Mouse (Mus musculus): ENCODE data around the gene Trim5. TPM values are rescaled to one million over a fixed set of nuclear protein-coding genes. Genes with fewer than 3 reads are reported as not detected.
"Not testable (repeated sequence)": the region's sequence is repeated elsewhere in the genome, so short reads cannot be mapped to it uniquely, and the experiment has no call there.

The Trim5 gene
- total RNA-seq (2017), result 71.1 and 78.2 TPM in 2 replicates

DNA sequence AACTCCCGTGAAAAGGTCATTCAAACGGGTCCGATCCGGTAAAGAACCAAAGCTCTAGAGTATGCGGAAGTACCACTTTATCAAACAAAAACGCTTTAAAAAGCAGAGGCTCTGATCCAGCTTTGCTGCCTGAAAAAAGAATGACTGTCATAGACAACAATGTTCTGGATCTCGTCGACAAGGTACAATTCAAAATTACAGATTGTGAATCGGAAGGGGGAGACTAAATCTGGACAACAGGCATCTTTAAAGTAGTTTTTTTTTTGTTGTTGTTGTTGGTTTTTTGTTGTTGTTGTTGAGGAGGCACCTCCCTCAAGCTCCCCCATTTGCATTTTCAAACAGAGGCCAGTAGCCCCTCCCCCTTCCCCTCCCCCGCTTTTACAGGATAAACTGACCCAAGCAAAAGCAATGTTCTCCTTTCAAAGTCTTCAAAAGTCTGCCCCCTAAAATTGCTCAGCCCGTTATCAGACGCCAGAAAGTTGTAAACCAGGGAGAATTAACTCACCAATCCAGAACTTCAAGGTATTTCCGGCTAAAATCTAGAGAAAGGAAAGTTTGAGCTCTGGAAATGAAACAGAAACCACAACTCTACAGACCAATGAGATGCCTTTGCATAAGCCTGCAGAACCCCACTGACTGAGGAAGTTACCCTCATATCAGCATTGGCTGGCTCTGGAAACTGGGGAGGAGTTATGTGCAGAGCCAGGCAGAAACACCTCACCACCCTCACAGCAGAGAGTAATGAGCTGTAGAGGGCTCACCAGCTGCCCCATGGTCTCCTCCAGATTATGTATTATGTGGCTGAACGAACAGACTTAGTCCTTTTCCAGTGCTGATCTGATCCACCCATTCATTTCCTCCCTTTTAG lies at the start of gene Trim5:
TSS of gene Trim5 (minus strand) at position 519 of the 868 bp plus-strand sequence.
- peak; percentile 91 for ATAC-seq (ENCODE audit: extremely low read depth, insufficient number of reproducible peaks, low FRiP score, poor library complexity, severe bottlenecking)

DNA sequence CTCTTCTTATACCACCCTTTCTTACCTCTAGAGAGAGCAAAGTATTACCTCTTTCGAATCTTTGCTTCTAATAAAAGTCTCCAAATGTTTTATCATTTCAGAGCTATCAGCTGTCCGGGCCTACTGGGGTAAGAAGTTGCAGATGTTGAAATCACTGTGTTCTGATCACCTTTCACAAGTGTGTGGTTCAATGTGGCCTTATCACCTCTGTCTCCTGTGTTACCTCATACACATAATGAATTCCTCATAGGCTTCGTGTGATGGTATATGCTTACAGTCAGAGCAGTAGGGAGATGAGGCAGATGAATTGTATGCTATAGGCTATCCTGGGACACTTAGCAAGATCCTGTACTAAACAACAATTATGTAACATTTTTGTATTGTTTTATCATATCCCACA lies 47.7 kb upstream of the Trim5 start:
- ATAC-seq (ENCODE audit: extremely low read depth, insufficient number of reproducible peaks, low FRiP score, poor library complexity, severe bottlenecking), result not testable (repeated sequence)

DNA sequence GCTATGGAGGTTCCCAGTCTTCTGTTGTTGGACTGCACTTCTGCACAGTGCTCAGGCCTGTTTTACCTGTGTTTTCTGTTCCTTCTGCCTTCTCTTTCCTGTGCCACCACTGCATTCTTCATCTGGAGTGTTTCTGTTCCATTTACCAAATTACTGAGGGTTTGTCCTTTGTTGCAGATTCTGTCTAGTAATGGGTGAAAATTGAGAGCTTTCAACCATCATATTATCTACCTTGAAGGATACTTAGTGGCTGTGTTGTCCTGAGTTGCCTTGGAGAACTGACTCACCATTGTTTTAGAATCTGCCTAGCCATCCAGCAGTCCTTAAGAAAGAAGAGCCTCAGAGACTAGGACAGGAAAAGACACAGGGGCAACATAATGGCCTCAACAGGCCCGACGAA lies 41.3 kb upstream of the Trim5 start, which contains the start of gene Trim34b:
TSS of gene Trim34b (plus strand) at position 301 of the 400 bp plus-strand sequence.
- not testable (repeated sequence) for ATAC-seq (ENCODE audit: extremely low read depth, insufficient number of reproducible peaks, low FRiP score, poor library complexity, severe bottlenecking)

DNA sequence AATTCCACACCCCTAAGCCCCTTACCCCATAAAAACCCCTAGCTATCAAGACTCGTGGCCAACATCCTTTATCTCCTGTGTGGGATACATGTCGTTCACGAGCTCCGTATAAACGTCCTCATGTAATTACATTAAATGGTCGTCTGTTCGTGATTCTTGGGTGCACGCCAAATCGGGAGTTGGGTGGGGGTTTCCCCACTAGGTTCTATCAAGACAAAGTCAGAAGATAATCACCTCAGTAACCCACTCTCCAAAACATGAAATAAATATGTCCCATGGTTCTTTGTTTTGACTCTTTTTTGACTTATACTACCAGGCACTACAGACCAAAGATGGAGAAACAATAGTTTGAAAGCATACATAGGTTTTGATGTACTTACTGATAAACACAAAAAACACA lies 34.1 kb upstream of the Trim5 start:
- ATAC-seq (ENCODE audit: extremely low read depth, insufficient number of reproducible peaks, low FRiP score, poor library complexity, severe bottlenecking), result no peak

DNA sequence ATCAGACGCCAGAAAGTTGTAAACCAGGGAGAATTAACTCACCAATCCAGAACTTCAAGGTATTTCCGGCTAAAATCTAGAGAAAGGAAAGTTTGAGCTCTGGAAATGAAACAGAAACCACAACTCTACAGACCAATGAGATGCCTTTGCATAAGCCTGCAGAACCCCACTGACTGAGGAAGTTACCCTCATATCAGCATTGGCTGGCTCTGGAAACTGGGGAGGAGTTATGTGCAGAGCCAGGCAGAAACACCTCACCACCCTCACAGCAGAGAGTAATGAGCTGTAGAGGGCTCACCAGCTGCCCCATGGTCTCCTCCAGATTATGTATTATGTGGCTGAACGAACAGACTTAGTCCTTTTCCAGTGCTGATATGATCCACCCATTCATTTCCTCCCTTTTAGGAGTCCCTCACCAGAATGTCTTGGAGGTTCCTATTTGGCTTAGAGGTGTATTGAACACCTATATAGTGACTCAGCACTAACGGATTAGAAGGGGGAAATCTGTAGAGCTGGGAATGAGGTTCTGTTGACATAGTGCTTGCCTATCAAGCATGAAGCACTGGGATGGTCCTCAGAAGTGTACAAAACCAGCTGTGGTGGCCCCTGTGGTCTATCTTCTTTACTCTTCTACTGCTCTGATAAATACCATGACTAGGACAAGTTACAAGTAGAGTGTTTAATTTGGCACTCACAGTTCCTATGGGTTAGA lies 27.6 kb upstream of the Trim5 start, which contains the start of gene Trim12a:
TSS of gene Trim12a (minus strand) at position 98 of the 712 bp plus-strand sequence.
- peak; percentile 95 for ATAC-seq (ENCODE audit: extremely low read depth, insufficient number of reproducible peaks, low FRiP score, poor library complexity, severe bottlenecking)

DNA sequence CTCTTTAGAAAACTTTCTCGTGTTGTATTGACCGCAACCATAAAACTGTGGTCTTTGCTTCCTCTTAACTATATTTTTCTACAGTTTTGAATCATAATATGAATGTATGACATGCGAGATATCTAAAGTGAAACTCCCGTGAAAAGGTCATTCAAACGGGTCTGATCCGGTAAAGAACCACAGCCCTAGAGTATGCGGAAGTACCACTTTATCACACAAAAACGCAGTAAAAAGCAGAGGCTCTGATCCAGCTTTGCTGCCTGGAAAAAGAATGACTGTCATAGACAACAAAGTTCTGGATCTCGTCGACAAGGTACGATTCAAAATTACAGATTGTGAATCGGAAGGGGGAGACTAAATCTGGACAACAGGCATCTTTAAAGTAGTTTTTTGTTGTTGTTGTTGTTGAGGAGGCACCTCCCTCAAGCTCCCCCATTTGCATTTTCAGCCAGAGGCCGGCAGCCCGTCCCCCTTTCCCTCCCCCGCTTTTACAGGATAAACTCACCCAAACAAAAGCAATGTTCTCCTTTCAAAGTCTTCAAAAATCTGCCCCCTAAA lies 27.0 kb upstream of the Trim5 start:
- ATAC-seq (ENCODE audit: extremely low read depth, insufficient number of reproducible peaks, low FRiP score, poor library complexity, severe bottlenecking), result peak; percentile 61

DNA sequence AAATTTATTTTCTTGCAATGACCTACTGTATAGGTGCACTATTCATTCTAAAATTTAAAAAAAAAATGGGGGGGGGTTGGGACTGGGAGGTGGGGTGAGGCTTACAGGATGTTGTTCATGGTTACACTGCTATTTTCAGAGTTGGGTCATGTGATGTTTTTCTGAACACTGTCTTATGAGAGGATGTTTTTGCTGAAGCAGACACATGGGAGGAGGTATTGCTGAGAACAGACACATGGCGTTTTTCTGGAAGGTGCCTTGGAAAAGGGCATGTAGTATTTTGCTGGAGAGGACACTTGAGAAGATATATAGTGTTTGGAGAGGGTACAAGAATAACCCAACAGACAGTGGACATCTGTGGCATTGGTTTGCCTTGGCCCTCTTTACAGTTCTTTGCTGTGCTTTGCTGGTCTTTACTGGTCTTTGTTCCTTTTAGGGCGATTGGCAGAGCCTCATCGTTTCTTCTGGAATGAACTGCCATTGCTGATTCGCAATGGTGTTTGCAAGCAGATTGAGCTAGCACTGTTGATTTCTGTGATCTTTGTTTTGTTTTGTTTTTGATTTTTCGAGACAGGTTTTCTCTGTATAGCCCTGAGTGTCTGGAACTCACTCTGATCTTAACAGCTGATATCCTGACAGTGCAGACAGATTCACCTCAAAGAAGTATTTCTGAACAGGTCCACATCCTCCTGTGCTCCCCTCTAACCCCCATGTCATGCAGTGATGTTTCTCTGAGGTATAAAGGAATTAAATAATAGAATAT lies 3.9 kb upstream of the Trim5 start:
- ATAC-seq (ENCODE audit: extremely low read depth, insufficient number of reproducible peaks, low FRiP score, poor library complexity, severe bottlenecking), result peak; percentile 25; the same call in 1 of the 2 replicates

DNA sequence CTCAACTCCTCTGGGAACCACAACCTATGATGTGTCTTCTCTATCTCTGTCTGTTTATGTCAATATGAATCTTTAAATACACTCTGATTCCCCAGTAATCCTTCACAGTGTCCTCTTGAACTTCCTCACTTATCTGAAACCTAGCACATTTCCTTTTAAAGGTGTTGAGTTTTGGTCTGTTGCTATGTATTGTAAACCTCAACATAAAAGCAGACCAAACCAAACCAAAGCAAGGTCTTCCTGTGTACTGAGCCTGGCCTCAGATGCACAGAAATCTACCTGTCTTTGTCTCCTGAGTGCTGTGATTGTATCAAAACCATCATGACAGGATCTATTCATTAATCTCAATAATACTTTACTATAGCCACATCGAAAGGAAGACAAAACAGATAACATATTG lies 2.7 kb upstream of the Trim5 start:
- ATAC-seq (ENCODE audit: extremely low read depth, insufficient number of reproducible peaks, low FRiP score, poor library complexity, severe bottlenecking), result peak; percentile 32; the same call in 1 of the 2 replicates

DNA sequence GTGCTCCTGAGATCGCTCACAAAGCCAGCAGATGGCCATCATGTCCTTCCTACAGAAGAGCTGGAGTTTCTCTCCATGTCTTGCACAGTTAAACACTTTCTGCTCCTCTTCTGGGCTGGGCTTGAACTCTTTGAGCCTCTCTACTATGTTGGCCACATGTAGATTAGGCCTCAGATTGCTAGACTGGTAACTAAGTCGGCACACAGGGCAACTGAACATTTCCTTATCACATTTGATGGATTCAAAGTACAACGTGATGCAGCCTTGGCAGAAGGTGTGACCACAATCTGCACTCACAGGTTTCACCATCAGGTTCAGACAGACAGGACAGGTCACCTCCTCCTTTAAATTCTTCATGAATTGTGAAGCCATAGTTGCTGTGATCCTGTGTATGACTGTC lies 8.5 kb downstream of the Trim5 start:
- ATAC-seq (ENCODE audit: extremely low read depth, insufficient number of reproducible peaks, low FRiP score, poor library complexity, severe bottlenecking), result 0 out of 2 replicates have a peak, but pooled peaks have one; percentile 23

DNA sequence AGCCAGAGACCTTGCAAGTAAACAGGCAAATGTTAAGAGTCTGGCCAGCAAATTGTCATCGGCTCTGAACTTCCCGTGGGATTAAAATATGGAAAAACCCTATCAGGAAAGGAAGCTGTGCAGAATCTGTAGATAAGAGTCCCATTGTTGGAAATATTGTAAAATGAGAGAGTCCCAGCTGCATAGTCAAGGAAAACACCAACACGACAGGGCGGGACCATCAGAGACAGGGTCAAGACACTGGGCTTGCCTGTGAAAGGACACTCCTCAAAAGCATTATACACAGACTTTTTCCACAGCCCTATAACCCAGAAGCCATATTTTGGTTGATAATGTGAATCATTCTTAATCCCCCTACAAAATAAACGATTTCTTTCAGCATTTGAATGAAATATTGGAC lies 22.6 kb downstream of the Trim5 start:
- ATAC-seq (ENCODE audit: extremely low read depth, insufficient number of reproducible peaks, low FRiP score, poor library complexity, severe bottlenecking), result not testable (repeated sequence)

DNA sequence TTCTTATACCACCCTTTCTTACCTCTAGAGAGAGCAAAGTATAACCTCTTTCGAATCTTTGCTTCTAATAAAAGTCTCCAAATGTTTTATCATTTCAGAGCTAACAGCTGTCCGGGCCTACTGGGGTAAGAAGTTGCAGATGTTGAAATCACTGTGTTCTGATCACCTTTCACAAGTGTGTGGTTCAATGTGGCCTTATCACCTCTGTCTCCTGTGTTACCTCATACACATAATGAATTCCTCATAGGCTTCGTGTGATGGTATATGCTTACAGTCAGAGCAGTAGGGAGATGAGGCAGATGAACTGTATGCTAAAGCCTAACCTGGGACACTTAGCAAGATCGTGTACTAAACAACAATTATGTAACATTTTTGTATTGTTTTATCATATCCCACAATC lies 27.5 kb downstream of the Trim5 start:
- not testable (repeated sequence) for ATAC-seq (ENCODE audit: extremely low read depth, insufficient number of reproducible peaks, low FRiP score, poor library complexity, severe bottlenecking)

DNA sequence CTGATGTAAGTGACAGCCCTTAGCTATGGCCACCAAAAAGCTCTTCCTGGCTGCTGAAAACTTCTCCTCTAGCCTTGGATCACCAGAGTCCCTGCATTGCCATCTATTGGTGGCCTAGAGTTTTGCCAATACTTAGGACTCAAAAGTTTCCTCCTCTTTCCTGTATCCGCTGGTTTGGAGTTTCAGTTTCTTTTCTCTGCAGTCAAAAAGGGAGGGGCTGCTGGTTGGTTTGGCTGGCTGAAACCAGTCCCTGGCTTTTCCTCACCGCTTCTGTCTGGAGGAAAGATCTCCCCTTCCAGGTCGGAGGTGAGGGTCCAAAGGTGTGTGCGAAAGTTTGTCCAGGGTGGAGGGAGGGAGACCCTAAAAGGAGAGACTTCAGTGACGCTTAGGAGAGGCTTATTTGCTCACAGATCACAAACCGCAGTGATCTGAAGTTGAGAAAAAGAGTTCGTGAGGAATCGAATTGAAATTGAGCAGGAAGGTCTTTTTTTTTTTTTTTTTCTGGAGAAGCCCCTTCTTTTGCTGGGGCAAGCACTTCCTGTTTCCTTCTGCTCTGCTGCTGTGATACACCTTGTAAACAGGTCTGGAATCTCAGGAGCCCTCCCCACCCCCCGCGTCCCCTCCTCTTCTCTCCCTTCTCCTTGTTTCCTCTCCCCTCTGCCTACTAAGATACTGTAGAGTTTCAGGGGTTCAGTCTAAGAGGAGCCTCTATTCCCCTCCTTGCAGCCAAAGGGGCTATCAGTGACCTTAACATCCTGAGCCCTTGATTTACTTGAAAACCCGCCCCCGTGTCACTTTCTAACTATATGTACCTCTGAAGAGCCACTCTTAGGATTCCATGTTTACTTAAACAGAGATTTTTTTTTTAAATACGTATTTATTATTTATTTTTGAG lies 43.4 kb downstream of the Trim5 start, which contains the start of gene Trim34a:
TSS of gene Trim34a (plus strand) at position 171 of the 895 bp plus-strand sequence.
- peak; percentile 92 for ATAC-seq (ENCODE audit: extremely low read depth, insufficient number of reproducible peaks, low FRiP score, poor library complexity, severe bottlenecking)

DNA sequence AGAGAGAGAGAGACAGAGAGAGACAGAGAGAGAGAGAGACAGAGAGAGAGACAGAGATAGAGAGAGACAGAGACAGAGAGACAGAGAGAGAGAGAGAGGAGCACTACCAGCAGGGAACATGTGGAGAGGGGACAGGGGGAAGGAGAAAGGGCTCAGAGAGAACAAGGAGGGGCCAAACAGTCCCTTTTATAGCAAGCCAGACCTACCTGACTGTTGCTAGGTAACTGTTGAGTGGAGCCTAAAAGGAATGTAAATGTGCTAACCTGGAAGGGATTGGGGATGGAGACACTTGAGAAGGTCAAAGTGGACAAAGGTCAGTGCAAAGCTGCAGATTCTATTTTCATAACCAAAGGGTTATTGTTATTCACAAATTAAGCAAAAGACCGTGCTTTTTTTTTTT lies 44.3 kb downstream of the Trim5 start:
- no peak for ATAC-seq (ENCODE audit: extremely low read depth, insufficient number of reproducible peaks, low FRiP score, poor library complexity, severe bottlenecking)

DNA sequence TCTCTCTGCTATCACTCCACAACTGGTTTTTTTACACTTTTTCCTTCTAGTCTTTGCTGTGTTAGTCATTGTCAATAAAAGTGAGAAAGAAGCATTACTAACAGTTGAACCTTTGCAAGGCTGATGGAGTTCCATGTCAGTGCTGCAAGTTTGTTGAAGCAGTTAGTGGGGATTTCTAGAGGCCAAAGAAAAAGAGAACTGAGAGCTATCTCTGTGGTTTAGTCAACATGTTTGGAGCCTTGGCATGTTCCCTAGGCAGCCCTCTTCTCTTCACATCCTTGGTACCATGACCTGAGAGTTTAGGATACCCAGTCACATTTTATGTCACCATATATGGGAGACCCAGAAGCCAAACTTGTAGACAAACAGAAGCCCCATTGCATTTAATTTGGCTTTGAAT lies 47.0 kb downstream of the Trim5 start:
- ATAC-seq (ENCODE audit: extremely low read depth, insufficient number of reproducible peaks, low FRiP score, poor library complexity, severe bottlenecking), result peak; percentile 65

DNA sequence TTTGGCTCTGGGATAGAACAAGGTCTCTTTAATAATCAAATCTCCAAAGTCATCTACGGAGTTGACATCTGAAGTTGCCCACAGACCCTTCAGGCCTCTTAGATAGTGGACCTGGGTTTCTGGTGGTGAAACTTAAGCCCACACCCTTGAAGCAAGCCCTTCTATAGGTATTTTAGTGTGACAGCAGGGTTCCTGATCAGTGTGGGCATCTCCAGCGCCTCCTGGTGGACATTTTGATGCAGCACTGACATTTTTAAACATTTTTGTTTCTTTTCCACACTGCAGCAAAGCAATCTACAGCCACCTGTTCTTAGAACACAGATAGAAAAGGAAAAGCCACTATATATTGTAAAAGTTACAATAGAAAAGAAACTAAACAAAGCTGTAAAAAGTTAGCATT lies 56.7 kb downstream of the Trim5 start:
- peak; percentile 96 for ATAC-seq (ENCODE audit: extremely low read depth, insufficient number of reproducible peaks, low FRiP score, poor library complexity, severe bottlenecking)

DNA sequence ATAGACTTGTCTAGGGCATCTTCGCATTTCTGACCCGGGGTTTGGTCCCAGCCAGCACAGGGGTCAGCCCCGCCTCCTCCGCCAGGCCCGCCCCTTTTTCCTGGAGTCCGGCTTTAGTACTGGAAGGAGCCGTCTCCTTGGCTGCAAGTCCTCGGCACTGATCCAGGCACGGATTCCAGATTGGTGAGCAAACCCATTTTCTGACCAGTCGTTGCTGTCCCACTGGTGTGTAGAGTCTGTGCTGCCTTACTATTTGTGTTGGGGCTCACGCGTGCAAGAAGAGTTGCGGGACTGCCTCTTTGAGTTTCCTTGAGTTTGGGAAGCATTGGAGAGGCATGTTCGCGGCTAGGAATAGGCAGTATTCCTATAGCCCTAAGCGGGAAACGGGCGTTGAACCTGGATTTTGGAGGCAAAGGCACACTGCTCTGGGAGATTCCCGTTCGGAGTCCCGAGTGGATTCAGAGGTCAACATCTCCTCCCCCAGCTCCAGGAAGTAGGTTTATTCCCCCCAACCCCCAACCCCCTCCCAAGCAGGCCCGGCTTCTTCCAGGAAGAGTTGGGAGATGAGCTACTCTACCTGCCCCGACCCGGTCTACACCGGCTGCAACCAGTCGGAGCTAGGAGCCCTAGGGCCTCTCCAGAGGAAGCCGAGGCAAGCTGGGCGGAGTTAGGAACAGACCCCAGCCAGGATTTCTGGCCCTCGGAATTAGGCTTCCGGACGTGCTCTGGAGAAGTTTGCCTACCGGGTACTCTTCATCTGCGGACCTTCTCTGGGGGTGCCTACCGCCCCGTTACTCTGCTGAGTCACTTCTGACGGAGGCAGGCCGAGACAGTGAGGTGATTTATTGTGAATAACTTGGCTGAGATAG lies 69.0 kb downstream of the Trim5 start, which contains the start of gene Trim6:
TSS of gene Trim6 (plus strand) at position 93 of the 869 bp plus-strand sequence.
- peak; percentile 45; the same call in 1 of the 2 replicates for ATAC-seq (ENCODE audit: extremely low read depth, insufficient number of reproducible peaks, low FRiP score, poor library complexity, severe bottlenecking)

DNA sequence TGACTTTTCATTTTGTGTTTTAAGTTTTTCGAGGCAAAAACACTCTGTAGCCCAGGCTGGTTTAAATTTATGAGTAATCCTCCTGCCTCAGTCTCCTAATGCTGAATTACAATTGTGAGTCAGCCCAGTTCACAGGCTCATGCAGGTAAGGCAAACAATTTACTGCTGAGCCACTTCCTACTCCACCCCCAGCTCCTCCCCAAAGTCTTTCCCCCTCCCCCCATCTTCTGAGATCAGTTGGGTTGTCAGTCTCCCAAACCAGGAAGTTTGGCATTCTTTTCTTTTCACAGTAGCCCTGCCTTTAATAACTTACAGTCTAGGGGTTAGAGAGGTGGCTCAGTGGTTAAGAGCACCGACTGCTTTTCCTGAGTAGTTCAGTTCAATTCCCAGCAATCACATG lies 70.0 kb downstream of the Trim5 start:
- ATAC-seq (ENCODE audit: extremely low read depth, insufficient number of reproducible peaks, low FRiP score, poor library complexity, severe bottlenecking), result peak; percentile 49
